Mouse (Mus musculus): Measurements from ENCODE around the gene Abcc3.
"Not testable (repeated sequence)": the region's sequence is repeated elsewhere in the genome, so short reads cannot be mapped to it uniquely, and the experiment has no call there.

GRCm38 (mm10) chr11:94393490-94393889 is 693 bp upstream of the Abcc3 start:
- TF ChIP-seq GATA1, TAL1 (IDR thresholded peaks at IDR 0.05; ENCODE audit: low read length): not testable (repeated sequence)
